Mouse (Mus musculus) embryonic facial prominence, embryonic 14.5 days (tissue): ENCODE results near the gene Rnf186. TPM values are rescaled to one million over a fixed set of nuclear protein-coding genes. Genes with fewer than 3 reads are reported as not detected.
"Not testable (repeated sequence)": the region's sequence is repeated elsewhere in the genome, so short reads cannot be mapped to it uniquely, and the experiment has no call there.

Experiments
- ATAC-seq: fragments of 200-750 bp; cut with Nextera tagmentation; 2 replicates; pipeline ENCODE4 v1.8.0; 2017; ENCODE audit warnings: low read depth, moderate number of reproducible peaks, moderate TSS enrichment
- DNase-seq: peaks from one replicate; pipeline ENCODE4 v3.0.0-alpha.2; 2015; ENCODE audit warnings: low spot score
- H3K27ac ChIP-seq: fragments of 300-500 bp; sonication (generic); replicated peaks from 2 replicates; pipeline ENCODE4 v1.5.1; 2014; ENCODE audit warnings: low read depth, mild to moderate bottlenecking, low read length, moderate library complexity
- H3K27me3 ChIP-seq: fragments of 300-500 bp; sonication (generic); replicated peaks from 2 replicates; pipeline ENCODE4 v1.6.1; 2014; ENCODE audit warnings: low read length; ENCODE audit not compliant: control insufficient read depth, insufficient read depth
- H3K36me3 ChIP-seq: fragments of 300-500 bp; sonication (generic); 2 replicates; pipeline ENCODE4 v1.6.1; 2014; ENCODE audit warnings: low read length, mixed read lengths; ENCODE audit not compliant: control insufficient read depth, insufficient read depth
- H3K4me1 ChIP-seq: fragments of 300-500 bp; sonication (generic); 2 replicates; pipeline ENCODE4 v1.6.1; 2014; ENCODE audit warnings: antibody characterized with exemption, low read length; ENCODE audit not compliant: control insufficient read depth, insufficient read depth
- H3K4me2 ChIP-seq: fragments of 300-500 bp; sonication (generic); 2 replicates; pipeline ENCODE4 v1.6.1; 2014; ENCODE audit warnings: low read depth, mild to moderate bottlenecking, low read length, moderate library complexity, mixed read lengths
- H3K4me3 ChIP-seq: fragments of 300-500 bp; sonication (generic); 2 replicates; pipeline ENCODE4 v1.5.1; 2014; ENCODE audit warnings: low read depth, mild to moderate bottlenecking, low read length
- H3K9ac ChIP-seq: fragments of 300-500 bp; sonication (generic); 2 replicates; pipeline ENCODE4 v1.6.1; 2014; ENCODE audit warnings: low read depth, mild to moderate bottlenecking, low read length, moderate library complexity, mixed read lengths
- H3K9me3 ChIP-seq: fragments of 300-500 bp; sonication (generic); 2 replicates; pipeline ENCODE4 v1.6.1; 2016; ENCODE audit warnings: low read length; ENCODE audit not compliant: control insufficient read depth
- WGBS: fragments of 180-500 bp; shearing (Covaris S2); extraction: QIAGEN DNeasy Blood & Tissue Kit; methylation state at CpG from one replicate; pipeline ENCODE4 v1.1.7; 2014; 5-methylcytosine and 5-hydroxymethylcytosine counted together
- polyA plus RNA-seq: library from polyadenylated mRNA; unstranded; fragments of >200 nt; fragmentation: Nextera tagmentation; extraction: Ambion mirVana; gene quantifications from 2 replicates; pipeline ENCODE4 v1.2.1, GENCODE M21; 2014

Gene Rnf186
- polyA plus RNA-seq, 1 experiment from 2014 or later: not detected

DNA sequence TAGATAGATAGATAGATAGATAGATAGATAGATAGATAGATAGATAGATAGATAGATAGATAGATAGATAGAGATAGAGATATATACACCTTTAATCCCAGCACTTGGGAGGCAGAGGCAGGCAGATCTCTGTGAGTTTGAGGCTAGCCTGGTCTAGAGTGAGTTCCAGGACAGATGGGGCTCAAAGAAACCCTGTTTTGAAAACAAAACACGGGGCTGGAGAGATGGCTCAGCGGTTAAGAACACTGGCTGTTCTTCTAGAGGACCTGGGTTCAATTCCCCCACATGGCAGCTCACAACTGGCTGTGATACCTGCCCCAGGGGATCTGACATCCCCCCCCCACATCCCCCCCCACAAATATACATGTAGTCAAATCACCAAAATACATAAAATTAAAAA is 7.6 kb downstream of the Rnf186 start:
- not testable (repeated sequence) for H3K27me3 ChIP-seq, DNase-seq, H3K4me1 ChIP-seq, H3K9ac ChIP-seq, H3K36me3 ChIP-seq, H3K9me3 ChIP-seq, H3K4me2 ChIP-seq, ATAC-seq, H3K4me3 ChIP-seq, H3K27ac ChIP-seq
- WGBS: 67% methylated on average over 2 of the region's 2 CpGs

DNA sequence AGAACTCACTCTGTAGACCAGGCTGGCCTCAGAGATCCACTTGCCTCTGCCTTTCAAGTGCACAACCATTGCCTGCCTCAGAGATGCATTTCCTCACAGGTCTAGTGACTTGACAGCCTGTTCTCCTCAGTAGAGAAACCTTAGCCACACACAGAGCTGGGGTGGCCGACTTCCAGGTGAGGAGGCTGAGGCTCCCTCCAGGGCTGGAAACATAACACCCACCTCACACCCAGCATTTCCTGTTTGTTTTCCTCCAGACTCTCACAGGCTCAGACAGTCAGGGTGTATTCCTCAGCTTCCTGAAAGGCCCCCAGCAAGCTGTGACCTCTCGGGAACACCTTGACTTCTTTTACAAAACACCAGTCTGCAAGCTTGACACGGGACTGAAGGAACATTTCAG is 8.3 kb downstream of the Rnf186 start:
- Histone ChIP-seq H3K36me3 (no peaks in the 10 kb centered on the region), H3K4me3 (no peak overlapping the region), H3K4me1 (peaks cover 8% of the 10 kb centered on the region; the same call in 1 of the 2 replicates), H3K27me3 (no peaks in the 10 kb centered on the region), H3K9ac (no peak overlapping the region), H3K9me3 (no peaks in the 10 kb centered on the region), H3K4me2 (no peak overlapping the region), H3K27ac (no peak overlapping the region)
- WGBS: 35% methylated on average over 3 of the region's 3 CpGs
- DNase-seq (peak; percentile 17), ATAC-seq (no peak)

DNA sequence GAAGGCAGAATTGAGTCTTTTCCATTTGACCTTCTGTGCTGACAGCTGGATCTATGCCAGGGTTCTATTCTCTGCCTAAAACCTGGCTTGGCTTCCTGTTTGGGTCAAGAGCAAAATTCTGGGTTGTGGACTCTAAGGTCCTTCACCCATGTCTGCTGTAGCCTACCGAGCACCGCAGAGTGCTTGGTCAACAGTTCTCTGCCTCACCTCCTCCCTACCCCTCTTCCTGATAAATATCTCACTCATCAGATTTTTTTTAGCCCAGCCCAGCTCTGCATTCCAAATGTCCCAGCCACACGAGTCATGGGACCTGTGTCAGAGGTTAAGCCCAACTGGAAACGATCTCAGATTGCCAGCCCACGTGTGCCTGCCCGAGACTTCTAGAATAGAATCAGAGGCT is 9.1 kb downstream of the Rnf186 start:
- Histone ChIP-seq H3K9ac (no peak overlapping the region), H3K4me3 (no peak overlapping the region), H3K27me3 (no peaks in the 10 kb centered on the region), H3K4me1 (peaks cover 8% of the 10 kb centered on the region; the same call in 1 of the 2 replicates), H3K27ac (no peak overlapping the region), H3K36me3 (no peaks in the 10 kb centered on the region), H3K9me3 (no peaks in the 10 kb centered on the region), H3K4me2 (no peak overlapping the region)
- WGBS: 66% methylated on average over 6 of the region's 6 CpGs
- ATAC-seq (no peak), DNase-seq (no peak)

DNA sequence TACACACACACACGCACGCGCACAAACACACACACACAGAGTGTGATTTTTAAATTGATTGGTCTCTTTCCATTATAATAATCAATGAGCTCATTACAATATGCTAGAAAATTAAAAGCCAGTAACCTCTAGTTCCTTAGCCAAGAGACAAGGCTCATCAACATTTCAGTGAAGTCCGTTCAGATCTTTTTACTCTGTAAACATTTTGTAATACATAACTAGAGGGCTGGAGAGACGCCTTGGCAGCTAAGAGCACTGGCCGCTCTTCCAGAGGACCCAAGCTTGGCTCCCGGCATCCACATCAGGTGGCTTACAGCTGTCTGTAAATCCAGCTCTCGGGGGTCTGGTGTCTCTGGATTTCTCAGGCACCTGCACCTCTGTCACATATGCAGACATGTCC is 13.1 kb downstream of the Rnf186 start:
- Histone ChIP-seq H3K4me2 (no peak overlapping the region), H3K27me3 (no peaks in the 10 kb centered on the region), H3K9me3 (no peaks in the 10 kb centered on the region), H3K4me3 (no peak overlapping the region), H3K36me3 (no peaks in the 10 kb centered on the region), H3K4me1 (no peaks in the 10 kb centered on the region), H3K9ac (no peak overlapping the region), H3K27ac (no peak overlapping the region)
- DNase-seq (no peak), ATAC-seq (no peak)
- WGBS: 85% methylated on average over 8 of the region's 8 CpGs

DNA sequence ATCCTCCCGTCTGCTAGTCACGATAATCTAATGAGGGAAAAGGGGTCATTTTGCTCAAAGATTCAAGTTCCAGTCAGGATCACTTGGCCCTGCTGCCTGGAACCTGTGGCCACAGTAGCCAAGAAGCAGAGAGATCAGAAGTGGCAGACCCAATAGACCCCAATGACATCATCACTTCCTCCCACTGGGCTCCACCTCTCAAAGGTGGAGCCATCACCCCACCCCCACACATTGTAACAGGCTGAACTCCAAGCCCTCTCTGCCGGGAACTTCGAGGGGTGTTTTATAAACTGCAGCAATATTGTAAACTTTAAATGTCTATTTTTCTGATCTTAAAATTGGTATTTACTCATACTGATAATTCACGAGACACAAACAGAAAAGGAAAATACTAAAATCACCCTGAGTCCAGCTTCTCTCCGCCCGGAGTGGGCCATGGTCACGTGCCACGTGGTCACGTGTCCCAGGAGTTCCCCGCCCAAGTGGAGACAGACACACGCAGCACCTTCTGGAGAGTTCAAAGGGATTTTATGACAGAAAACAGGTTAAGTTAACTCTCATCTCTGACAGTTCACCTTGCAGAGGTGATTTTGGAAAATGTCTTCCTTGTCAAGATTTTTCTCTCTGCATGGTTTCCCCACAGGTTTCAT is 14.0 kb downstream of the Rnf186 start:
- H3K9ac ChIP-seq: no peak overlapping the region
- no peaks in the 10 kb centered on the region for H3K36me3 ChIP-seq
- no peaks in the 10 kb centered on the region for H3K9me3 ChIP-seq
- no peak for DNase-seq
- no peak overlapping the region for H3K4me3 ChIP-seq
- no peaks in the 10 kb centered on the region for H3K27me3 ChIP-seq
- H3K27ac ChIP-seq: no peak overlapping the region
- 27% methylated on average over 12 of the region's 12 CpGs for WGBS
- no peaks in the 10 kb centered on the region for H3K4me1 ChIP-seq
- peak overlapping the region; percentile 31 for H3K4me2 ChIP-seq
- ATAC-seq: no peak

DNA sequence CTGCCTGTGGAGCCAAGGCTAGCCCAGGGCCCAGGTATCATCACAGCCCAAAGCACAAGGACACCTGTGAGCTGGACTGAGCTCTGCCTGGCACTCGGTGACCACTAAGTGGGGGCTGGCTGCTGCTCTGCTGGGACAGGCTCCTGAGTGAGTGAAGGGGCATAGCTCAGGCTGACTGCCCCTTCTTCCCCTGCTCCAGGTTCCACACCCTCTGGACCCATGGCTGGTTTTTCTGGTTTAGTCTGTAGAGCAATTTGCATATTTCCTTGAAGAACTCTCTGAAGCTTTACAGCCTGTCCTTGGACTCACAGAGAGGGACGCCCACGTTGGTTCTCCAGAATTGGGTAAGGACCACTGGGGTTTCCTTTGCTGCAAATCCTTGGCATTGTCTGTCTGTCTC is 16.5 kb downstream of the Rnf186 start:
- Histone ChIP-seq H3K36me3 (no peaks in the 10 kb centered on the region), H3K4me3 (no peak overlapping the region), H3K4me2 (no peak overlapping the region), H3K9me3 (no peaks in the 10 kb centered on the region), H3K4me1 (no peaks in the 10 kb centered on the region), H3K9ac (no peak overlapping the region), H3K27me3 (no peaks in the 10 kb centered on the region), H3K27ac (no peak overlapping the region)
- DNase-seq: no peak
- ATAC-seq: no peak
- 68% methylated on average over 3 of the region's 3 CpGs for WGBS

DNA sequence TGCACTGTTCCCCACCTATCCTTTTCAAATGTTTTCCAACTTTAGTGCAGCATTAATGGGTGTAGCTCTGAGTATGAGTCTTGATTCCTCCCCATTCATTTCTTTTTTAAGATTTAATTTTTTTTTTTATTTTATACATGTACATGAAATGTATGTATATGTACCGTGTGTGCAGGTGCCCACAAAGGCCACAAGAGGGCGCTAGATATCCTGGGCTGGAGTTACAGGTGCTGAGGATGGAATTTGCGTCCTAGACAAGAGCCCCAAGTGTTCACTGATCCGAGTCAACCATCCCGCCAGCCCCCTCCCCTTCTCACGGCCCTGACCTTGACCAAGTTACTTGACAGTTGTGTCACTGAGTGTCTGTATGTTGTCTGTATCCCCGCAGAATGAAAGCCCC is 17.8 kb downstream of the Rnf186 start:
- no peaks in the 10 kb centered on the region for H3K9me3 ChIP-seq
- no peaks in the 10 kb centered on the region for H3K36me3 ChIP-seq
- H3K27ac ChIP-seq: no peak overlapping the region
- DNase-seq (no peak), ATAC-seq (no peak)
- no peaks in the 10 kb centered on the region for H3K4me1 ChIP-seq
- 72% methylated on average over 7 of the region's 7 CpGs for WGBS
- no peak overlapping the region for H3K4me3 ChIP-seq
- H3K27me3 ChIP-seq: no peaks in the 10 kb centered on the region
- no peak overlapping the region for H3K9ac ChIP-seq
- H3K4me2 ChIP-seq: no peak overlapping the region

DNA sequence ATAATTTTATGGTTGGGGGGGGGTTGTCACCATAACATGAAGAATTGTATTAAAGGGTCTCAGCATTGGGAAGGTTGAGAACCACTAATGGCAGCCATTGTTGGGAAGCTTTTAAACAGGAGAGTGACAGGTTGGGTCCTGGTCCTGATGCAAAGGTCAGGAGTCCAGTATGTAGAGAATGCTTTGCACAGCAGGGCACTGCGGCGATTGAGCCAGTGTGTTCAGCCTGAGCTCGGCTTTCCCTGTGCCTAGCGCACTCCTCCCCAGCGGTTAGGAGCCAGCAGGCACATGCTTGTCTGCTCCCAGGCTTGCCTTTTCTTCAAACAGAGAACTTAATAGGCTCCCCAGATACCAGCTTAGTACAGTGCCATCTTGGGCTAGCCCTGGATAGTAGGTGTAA is 19.4 kb downstream of the Rnf186 start:
- Histone ChIP-seq H3K9me3 (no peaks in the 10 kb centered on the region), H3K36me3 (no peaks in the 10 kb centered on the region), H3K4me3 (no peak overlapping the region), H3K4me2 (no peak overlapping the region), H3K27ac (no peak overlapping the region), H3K4me1 (no peaks in the 10 kb centered on the region), H3K27me3 (no peaks in the 10 kb centered on the region), H3K9ac (no peak overlapping the region)
- WGBS: 48% methylated on average over 5 of the region's 5 CpGs
- ATAC-seq (no peak), DNase-seq (no peak)

DNA sequence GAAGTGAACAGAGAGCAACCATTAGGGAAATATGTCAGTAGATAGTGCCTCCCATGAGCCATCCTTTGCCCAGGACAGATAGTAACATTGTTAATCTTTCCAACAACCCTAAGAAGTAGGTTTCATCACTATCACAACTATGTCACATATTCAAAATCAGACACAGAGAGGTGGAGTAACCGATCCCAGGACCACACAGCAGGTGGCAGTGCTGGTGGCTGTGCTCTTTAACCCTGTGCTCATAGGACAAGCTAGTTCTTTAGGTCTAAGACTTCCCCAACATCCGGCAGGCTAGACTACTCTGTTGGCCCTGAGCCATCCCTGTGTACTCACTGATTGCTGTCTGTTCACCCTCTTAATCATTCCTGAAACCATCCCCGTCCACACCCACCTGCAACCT is 27.5 kb downstream of the Rnf186 start:
- H3K9me3 ChIP-seq: no peaks in the 10 kb centered on the region
- 79% methylated on average over 3 of the region's 3 CpGs for WGBS
- no peak overlapping the region for H3K4me3 ChIP-seq
- no peaks in the 10 kb centered on the region for H3K27me3 ChIP-seq
- H3K4me1 ChIP-seq: no peaks in the 10 kb centered on the region
- DNase-seq (no peak), ATAC-seq (no peak)
- H3K9ac ChIP-seq: no peak overlapping the region
- H3K36me3 ChIP-seq: no peaks in the 10 kb centered on the region
- no peak overlapping the region for H3K27ac ChIP-seq
- H3K4me2 ChIP-seq: no peak overlapping the region
